Comparison of ENCODE assay signal across 28 mouse cellular contexts in the genomic region with DNA sequence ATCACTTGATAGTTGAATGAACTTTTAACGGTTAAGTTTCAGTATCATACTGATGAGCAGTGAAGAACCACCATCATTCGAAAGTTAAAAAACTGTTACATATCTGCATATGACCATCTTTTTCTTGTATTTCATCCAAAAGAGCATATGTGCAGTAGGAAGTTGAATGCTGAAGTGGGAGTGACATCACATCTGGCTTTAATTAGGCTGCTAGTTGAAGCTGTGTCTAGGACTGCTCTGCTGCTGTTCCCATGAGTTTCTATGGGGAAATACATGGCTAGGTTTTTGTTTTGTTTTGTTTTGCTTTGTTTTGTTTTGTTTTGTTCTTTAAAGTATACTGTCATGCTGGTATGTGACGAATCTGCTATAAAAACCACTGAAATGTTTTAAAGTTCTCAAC. TPM values are rescaled to one million over a fixed set of nuclear protein-coding genes. Genes with fewer than 3 reads are reported as not detected.
DNase-seq lines count a peak whose midpoint lies in the region; ATAC-seq lines count a peak whose summit lies in the region.
"Had no signal": no experiment of that assay in that cellular context is flagged by ENCODE, and none has a peak within 500 bp of the region (broad histone marks: within the 10 kb centered on the region; RNA-seq: fewer than 3 reads in every experiment).

No protein-coding gene starts in this region.

- H3K36me3 ChIP-seq in hindbrain, embryonic 11.5 days (ENCODE audit: control insufficient read depth, insufficient read depth, low read length): no peaks in the 10 kb centered on the region
- no peaks in the 10 kb centered on the region for H3K36me3 ChIP-seq in hindbrain, embryonic 14.5 days (replicated peaks; ENCODE audit: control insufficient read depth, insufficient read depth)
- H3K36me3 ChIP-seq in embryonic facial prominence, embryonic 14.5 days (ENCODE audit: control insufficient read depth, insufficient read depth, low read length): no peaks in the 10 kb centered on the region
- H3K36me3 ChIP-seq in limb, embryonic 13.5 days: no peaks in the 10 kb centered on the region
- H3K36me3 ChIP-seq in forebrain, embryonic 16.5 days (ENCODE audit: control insufficient read depth, insufficient read depth): no peaks in the 10 kb centered on the region
- H3K36me3 ChIP-seq: hindbrain, embryonic 13.5 days; intestine, embryonic 15.5 days had no signal

- H3K27me3 ChIP-seq in hindbrain, embryonic 11.5 days (ENCODE audit: control insufficient read depth, insufficient read depth, low read length): no peaks in the 10 kb centered on the region
- no peaks in the 10 kb centered on the region for H3K27me3 ChIP-seq in hindbrain, embryonic 14.5 days (ENCODE audit: control insufficient read depth, insufficient read depth, low read length)
- no peaks in the 10 kb centered on the region for H3K27me3 ChIP-seq in embryonic facial prominence, embryonic 14.5 days (replicated peaks; ENCODE audit: control insufficient read depth, insufficient read depth, low read length)
- H3K27me3 ChIP-seq in limb, embryonic 13.5 days: no peaks in the 10 kb centered on the region
- no peaks in the 10 kb centered on the region for H3K27me3 ChIP-seq in forebrain, embryonic 16.5 days (replicated peaks; ENCODE audit: control insufficient read depth, insufficient read depth, low read length)
- H3K27me3 ChIP-seq: forebrain, embryonic 13.5 days; hindbrain, embryonic 13.5 days; intestine, embryonic 15.5 days had no signal

- H3K4me2 ChIP-seq in hindbrain, embryonic 11.5 days (replicated peaks; ENCODE audit: low read depth, low read length): no peak overlapping the region
- H3K4me2 ChIP-seq in hindbrain, embryonic 14.5 days (replicated peaks): no peak overlapping the region
- no peak overlapping the region for H3K4me2 ChIP-seq in embryonic facial prominence, embryonic 14.5 days (ENCODE audit: low read depth, low read length)
- H3K4me2 ChIP-seq in limb, embryonic 13.5 days (replicated peaks): no peak overlapping the region
- no peak overlapping the region for H3K4me2 ChIP-seq in forebrain, embryonic 16.5 days (ENCODE audit: low read length)
- H3K4me2 ChIP-seq: forebrain, embryonic 13.5 days; heart, embryonic 11.5 days; hindbrain, embryonic 13.5 days; intestine, embryonic 15.5 days; liver, embryonic 11.5 days had no signal

- H3K9me3 ChIP-seq in hindbrain, embryonic 11.5 days (ENCODE audit: control insufficient read depth, low read length): no peaks in the 10 kb centered on the region
- H3K9me3 ChIP-seq in hindbrain, embryonic 14.5 days (ENCODE audit: control insufficient read depth, low read length): 0 out of 2 replicates have a peak, but pooled peaks cover 4% of the 10 kb centered on the region
- H3K9me3 ChIP-seq in embryonic facial prominence, embryonic 14.5 days (ENCODE audit: control insufficient read depth, low read length): no peaks in the 10 kb centered on the region
- H3K9me3 ChIP-seq in limb, embryonic 13.5 days: no peaks in the 10 kb centered on the region
- no peaks in the 10 kb centered on the region for H3K9me3 ChIP-seq in forebrain, embryonic 16.5 days (ENCODE audit: control insufficient read depth, low read length)
- H3K9me3 ChIP-seq: forebrain, embryonic 13.5 days; hindbrain, embryonic 13.5 days; intestine, embryonic 15.5 days had no signal

- H3K27ac ChIP-seq in hindbrain, embryonic 11.5 days (ENCODE audit: low read depth, low read length): no peak overlapping the region
- H3K27ac ChIP-seq in hindbrain, embryonic 14.5 days: no peak overlapping the region
- no peak overlapping the region for H3K27ac ChIP-seq in embryonic facial prominence, embryonic 14.5 days (replicated peaks; ENCODE audit: low read depth, low read length)
- H3K27ac ChIP-seq in limb, embryonic 13.5 days: no peak overlapping the region
- H3K27ac ChIP-seq in forebrain, embryonic 16.5 days (ENCODE audit: low read length): no peak overlapping the region
- H3K27ac ChIP-seq: forebrain, embryonic 13.5 days; hindbrain, embryonic 13.5 days; intestine, embryonic 15.5 days; stomach, postnatal 0 days had no signal

- no peak overlapping the region for H3K4me3 ChIP-seq in hindbrain, embryonic 11.5 days (ENCODE audit: low read depth, low read length)
- H3K4me3 ChIP-seq in hindbrain, embryonic 14.5 days (replicated peaks; ENCODE audit: low read length): no peak overlapping the region
- no peak overlapping the region for H3K4me3 ChIP-seq in embryonic facial prominence, embryonic 14.5 days (ENCODE audit: low read depth, low read length)
- no peak overlapping the region for H3K4me3 ChIP-seq in limb, embryonic 13.5 days
- no peak overlapping the region for H3K4me3 ChIP-seq in forebrain, embryonic 16.5 days (replicated peaks; ENCODE audit: low read length)
- H3K4me3 ChIP-seq: erythroblast, embryonic 14.5 days; forebrain, embryonic 13.5 days; hindbrain, embryonic 13.5 days; intestine, embryonic 15.5 days had no signal

- no peak for ATAC-seq in hindbrain, embryonic 11.5 days (ENCODE audit: low FRiP score)
- ATAC-seq in hindbrain, embryonic 14.5 days (ENCODE audit: low FRiP score): no peak
- peak; percentile 80; the same call in 1 of the 2 replicates for ATAC-seq in embryonic facial prominence, embryonic 14.5 days (ENCODE audit: low read depth)
- peak; percentile 71 for ATAC-seq in limb, embryonic 13.5 days (ENCODE audit: low FRiP score, low read depth)
- ATAC-seq in forebrain, embryonic 16.5 days: no peak
- ATAC-seq: forebrain, embryonic 13.5 days; intestine, embryonic 15.5 days had no signal

- WGBS in hindbrain, embryonic 11.5 days: 85% methylated on average over 3 of the region's 3 CpGs
- 78% methylated on average over 3 of the region's 3 CpGs for WGBS in hindbrain, embryonic 14.5 days
- WGBS in embryonic facial prominence, embryonic 14.5 days: 52% methylated on average over 3 of the region's 3 CpGs
- 69% methylated on average over 3 of the region's 3 CpGs for WGBS in limb, embryonic 13.5 days
- WGBS in forebrain, embryonic 16.5 days: 81% methylated on average over 3 of the region's 3 CpGs

- peak; percentile 24 for DNase-seq in hindbrain, embryonic 11.5 days (ENCODE audit: low spot score)
- no peak for DNase-seq in hindbrain, embryonic 14.5 days (ENCODE audit: low spot score)
- DNase-seq in brain, adult 2 months (ENCODE audit: low read depth, low spot score): peak; percentile 39
- peak; percentile 89 for DNase-seq in embryonic facial prominence, embryonic 14.5 days (ENCODE audit: low spot score)
- no peak for DNase-seq in kidney, adult 8-10 months
- no peak for DNase-seq in adrenal gland, postnatal 36 days
- DNase-seq: adrenal gland, postnatal 25 days; cerebellum, adult 18-20 months; cerebellum, postnatal 36 days; heart, postnatal 14 days; lung, adult 2 months; lung, postnatal 36 days; thymus, postnatal 14 days had no signal

- no peaks in the 10 kb centered on the region for H3K4me1 ChIP-seq in hindbrain, embryonic 11.5 days (replicated peaks; ENCODE audit: control insufficient read depth, insufficient read depth, low read length)
- no peaks in the 10 kb centered on the region for H3K4me1 ChIP-seq in hindbrain, embryonic 14.5 days (replicated peaks; ENCODE audit: control insufficient read depth, insufficient read depth, low read length)
- H3K4me1 ChIP-seq in embryonic facial prominence, embryonic 14.5 days (ENCODE audit: control insufficient read depth, insufficient read depth, low read length): no peaks in the 10 kb centered on the region
- 0 out of 2 replicates have a peak, but pooled peaks cover 5% of the 10 kb centered on the region for H3K4me1 ChIP-seq in limb, embryonic 13.5 days
- H3K4me1 ChIP-seq in forebrain, embryonic 16.5 days (replicated peaks; ENCODE audit: control insufficient read depth, insufficient read depth, low read length): no peaks in the 10 kb centered on the region
- H3K4me1 ChIP-seq: forebrain, embryonic 13.5 days; hindbrain, embryonic 13.5 days; intestine, embryonic 15.5 days had no signal

- no peak overlapping the region for H3K9ac ChIP-seq in hindbrain, embryonic 11.5 days (ENCODE audit: low read depth, low read length)
- no peak overlapping the region for H3K9ac ChIP-seq in hindbrain, embryonic 14.5 days
- H3K9ac ChIP-seq in embryonic facial prominence, embryonic 14.5 days (ENCODE audit: low read depth, low read length): no peak overlapping the region
- no peak overlapping the region for H3K9ac ChIP-seq in limb, embryonic 13.5 days
- no peak overlapping the region for H3K9ac ChIP-seq in forebrain, embryonic 16.5 days (replicated peaks; ENCODE audit: low read depth, low read length)
- H3K9ac ChIP-seq: forebrain, embryonic 13.5 days; hindbrain, embryonic 13.5 days; intestine, embryonic 15.5 days had no signal

RNA-seq across cellular contexts. Expression of a gene that starts 9.6 kb away (rescaled TPM):
- polyA plus RNA-seq in hindbrain, embryonic 11.5 days (2014; fragmentation: Nextera tagmentation; extraction: Ambion mirVana): 0.63 and 0.83 TPM in 2 replicates
- 1.2 and 2.0 TPM in 2 replicates for polyA plus RNA-seq in hindbrain, embryonic 14.5 days (2014; fragmentation: Nextera tagmentation; extraction: Ambion mirVana)
- polyA plus RNA-seq in embryonic facial prominence, embryonic 14.5 days (2014; fragmentation: Nextera tagmentation; extraction: Ambion mirVana): 0.48 and 0.78 TPM in 2 replicates
- 0.14 TPM in 1 of 2 replicates, not detected in the other for polyA plus RNA-seq in limb, embryonic 13.5 days (2015; fragmentation: Nextera tagmentation; extraction: Ambion mirVana)
- polyA plus RNA-seq in forebrain, embryonic 16.5 days (2015; fragmentation: Nextera tagmentation; extraction: Ambion mirVana): 0.82 and 0.89 TPM in 2 replicates
- total RNA-seq in adrenal gland, postnatal 36 days (2021): not detected
- total RNA-seq: adrenal gland, postnatal 25 days; gastrocnemius, adult 18-20 months; gastrocnemius, postnatal 4 days; heart, postnatal 14 days; megakaryocyte-erythroid progenitor cell, adult 5-6 weeks had no signal
- polyA plus RNA-seq: erythroblast, embryonic 14.5 days; heart, embryonic 11.5 days; intestine, embryonic 15.5 days; kidney, embryonic 14.5 days; liver, embryonic 11.5 days had no signal

RNA-seq across cellular contexts. Expression of a gene that starts 52.6 kb away (rescaled TPM):
- not detected in 2 replicates for polyA plus RNA-seq in hindbrain, embryonic 11.5 days (2014; fragmentation: Nextera tagmentation; extraction: Ambion mirVana)
- polyA plus RNA-seq in hindbrain, embryonic 14.5 days (2014; fragmentation: Nextera tagmentation; extraction: Ambion mirVana): not detected in 2 replicates
- 0.47 and 1.1 TPM in 2 replicates for polyA plus RNA-seq in embryonic facial prominence, embryonic 14.5 days (2014; fragmentation: Nextera tagmentation; extraction: Ambion mirVana)
- not detected in 2 replicates for polyA plus RNA-seq in limb, embryonic 13.5 days (2015; fragmentation: Nextera tagmentation; extraction: Ambion mirVana)
- not detected in 2 replicates for polyA plus RNA-seq in forebrain, embryonic 16.5 days (2015; fragmentation: Nextera tagmentation; extraction: Ambion mirVana)
- total RNA-seq in adrenal gland, postnatal 36 days (2021): not detected
- total RNA-seq: adrenal gland, postnatal 25 days; gastrocnemius, adult 18-20 months; gastrocnemius, postnatal 4 days; heart, postnatal 14 days; layer of hippocampus, postnatal 25 days; left cerebral cortex, postnatal 14 days; megakaryocyte-erythroid progenitor cell, adult 5-6 weeks had no signal
- polyA plus RNA-seq: erythroblast, embryonic 14.5 days; forebrain, embryonic 13.5 days; hindbrain, embryonic 13.5 days had no signal

Comparison
In these comparisons a context has a peak if more than half of its experiments do, and no peak if none do; other contexts are left out.
1. DNase-seq: peak in hindbrain, embryonic 11.5 days (single experiment), brain, adult 2 months (single experiment) and embryonic facial prominence, embryonic 14.5 days (single experiment); none in hindbrain, embryonic 14.5 days (single experiment), kidney, adult 8-10 months (0 of 2) and adrenal gland, postnatal 36 days (0 of 2).
2. ATAC-seq: peak in embryonic facial prominence, embryonic 14.5 days (single experiment) and limb, embryonic 13.5 days (single experiment); none in hindbrain, embryonic 11.5 days (single experiment), hindbrain, embryonic 14.5 days (single experiment) and forebrain, embryonic 16.5 days (single experiment).